Mouse (Mus musculus) gastrocnemius, postnatal 14 days (tissue): ENCODE data around the gene Gm43191. TPM values are rescaled to one million over a fixed set of nuclear protein-coding genes. Genes with fewer than 3 reads are reported as not detected.

Experiments
- DNase-seq: peaks from one replicate; pipeline ENCODE4 v3.0.0; 2021; ENCODE audit warnings: mixed read lengths
- intact Hi-C: fragments of 180-260 bp; cut with DNase I; formaldehyde crosslinking; loops from one replicate; pipeline ENCODE4 v1.15.1; 2025; ENCODE audit warnings: low total_unique reads
- total RNA-seq, 2 experiments: library from RNA; stranded (reverse); gene quantifications; 2 replicates each; pipeline ENCODE4 v1.2.3; 2021

Gm43191 gene
- total RNA-seq, 2 experiments from 2014 or later = not detected

GRCm38 (mm10) chr3:116634853-116635252 lies 46.2 kb downstream of the Gm43191 start:
- DNase-seq = no peak
- intact Hi-C loops = no loop called here

GRCm38 (mm10) chr3:116634091-116634490 lies 47.0 kb downstream of the Gm43191 start:
- intact Hi-C loops = no loop called here
- no peak for DNase-seq

- intact Hi-C loops = no loop called here
- no peak for DNase-seq
These were observed 48.1 kb downstream of the Gm43191 start for GRCm38 (mm10) chr3:116632971-116633370.

- intact Hi-C loops = no loop called here
These were observed 49.6 kb downstream of the Gm43191 start for GRCm38 (mm10) chr3:116631459-116631858.

GRCm38 (mm10) chr3:116622641-116623040 lies 58.4 kb downstream of the Gm43191 start:
- DNase-seq = no peak
- intact Hi-C loops = no loop called here

More at GRCm38 (mm10) chr3:116631459-116631858, 49.6 kb downstream of the Gm43191 start:
- DNase-seq = no peak

GRCm38 (mm10) chr3:116620636-116621370 lies 60.3 kb downstream of the Gm43191 start:
- intact Hi-C loops = no loop called here
- DNase-seq = no peak

GRCm38 (mm10) chr3:116618855-116619254 lies 62.2 kb downstream of the Gm43191 start:
- no peak for DNase-seq
- intact Hi-C loops = no loop called here

GRCm38 (mm10) chr3:116615318-116616068 lies 65.6 kb downstream of the Gm43191 start:
- DNase-seq = no peak
- intact Hi-C loops = no loop called here

GRCm38 (mm10) chr3:116614295-116614892 lies 66.7 kb downstream of the Gm43191 start, which contains the start of gene Trmt13:
Gene Trmt13, minus strand, starts transcription at chr3:116614587.
- intact Hi-C loops = no loop called here
- no peak for DNase-seq

- no peak for DNase-seq
- intact Hi-C loops = no loop called here
These were observed 76.5 kb downstream of the Gm43191 start for GRCm38 (mm10) chr3:116604570-116604969.

GRCm38 (mm10) chr3:116601781-116602180 lies 79.3 kb downstream of the Gm43191 start:
- no peak for DNase-seq
- intact Hi-C loops = no loop called here

GRCm38 (mm10) chr3:116601005-116601404 lies 80.1 kb downstream of the Gm43191 start:
- intact Hi-C loops = no loop called here

GRCm38 (mm10) chr3:116599705-116600104 lies 81.4 kb downstream of the Gm43191 start:
- no peak for DNase-seq
- intact Hi-C loops = loop anchor here (10.0 kb wide), 1 partner anchor 65 kb away; the partner anchor contains the start of gene Mfsd14a

More at GRCm38 (mm10) chr3:116601005-116601404, 80.1 kb downstream of the Gm43191 start:
- DNase-seq = no peak

- DNase-seq = no peak
- intact Hi-C loops = loop anchor here (10.0 kb wide), 1 partner anchor 69 kb away; the partner anchor contains the start of gene Mfsd14a
These were observed 85.5 kb downstream of the Gm43191 start for GRCm38 (mm10) chr3:116595603-116595991.

- intact Hi-C loops = loop anchor here (10.0 kb wide), 1 partner anchor 70 kb away; the partner anchor contains the start of gene Mfsd14a
- peak; percentile 99 for DNase-seq
These were observed 86.1 kb downstream of the Gm43191 start, which contains the start of gene Sass6 for GRCm38 (mm10) chr3:116594728-116595602. Gene Sass6, plus strand, starts transcription at chr3:116594982.

- intact Hi-C loops = loop anchor here (10.0 kb wide), 1 partner anchor 71 kb away; the partner anchor contains the start of gene Mfsd14a
- no peak for DNase-seq
These were observed 86.9 kb downstream of the Gm43191 start for GRCm38 (mm10) chr3:116594076-116594727.
